Mouse (Mus musculus) testis, adult 2 months (tissue): ENCODE data around the gene Zfp423.

ENCODE experiments used
- CTCF ChIP-seq: fragments of 200-500 bp; IDR thresholded peaks from 2 replicates; pipeline ENCODE4 v1.5.1; 2012; ENCODE audit warnings: low read depth, mild to moderate bottlenecking, inconsistent platforms, low read length, moderate library complexity; ENCODE audit not compliant: control insufficient read depth, insufficient read depth, insufficient replicate concordance
- POLR2A ChIP-seq: fragments of 200-500 bp; IDR thresholded peaks from 2 replicates; pipeline ENCODE4 v1.6.1; 2012; ENCODE audit warnings: low read depth, mild to moderate bottlenecking, inconsistent platforms, low read length, moderate library complexity; ENCODE audit not compliant: control insufficient read depth

DNA sequence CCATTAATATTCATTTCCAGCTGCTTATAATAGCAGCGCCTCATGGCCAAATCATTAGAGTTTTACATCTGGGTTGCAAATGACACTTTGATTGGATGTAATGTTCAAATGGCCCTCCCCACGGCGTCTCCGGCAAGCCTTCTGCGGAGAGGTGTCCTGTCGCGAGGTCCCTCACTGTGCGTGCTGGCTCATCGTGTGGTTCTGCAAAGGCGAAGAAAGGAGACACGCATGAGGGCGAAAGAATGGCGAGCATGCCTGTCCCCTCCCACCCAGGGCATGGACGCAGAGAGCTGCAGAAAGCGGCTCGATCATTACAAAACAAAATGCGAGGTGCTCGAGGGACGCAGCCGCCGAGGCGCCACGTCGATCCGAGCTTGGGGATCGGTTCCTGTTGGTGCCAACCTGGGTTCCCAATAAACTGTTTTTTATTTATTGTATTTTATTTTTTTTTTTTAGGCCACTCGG is 297.1 kb downstream of the Zfp423 start:
- TF ChIP-seq CTCF: no peak
- TF ChIP-seq POLR2A: no peak
